Mouse (Mus musculus): ENCODE data around the gene Gpr137. TPM values are rescaled to one million over a fixed set of nuclear protein-coding genes. Genes with fewer than 3 reads are reported as not detected.

Gene Gpr137
- 10.3 and 14.8 TPM in 2 replicates for polyA plus RNA-seq (2015; fragmentation: Nextera tagmentation; extraction: Ambion mirVana)

GRCm38 (mm10) chr19:6942249-6942691 lies at the start of gene Gpr137:
Gpr137 (minus strand) TSS chr19:6942480.

GRCm38 (mm10) chr19:6987061-6987903 lies 45.0 kb upstream of the Gpr137 start, which contains the start of gene Vegfb:
Vegfb (minus strand) TSS chr19:6987651.

GRCm38 (mm10) chr19:6980381-6981093 lies 38.3 kb upstream of the Gpr137 start, which contains the start of gene Fkbp2:
Fkbp2 (minus strand) TSS chr19:6980501.

GRCm38 (mm10) chr19:6975537-6976521 lies 33.5 kb upstream of the Gpr137 start, which contains the start of gene Plcb3:
Plcb3 (minus strand) TSS chr19:6976470.

DNA sequence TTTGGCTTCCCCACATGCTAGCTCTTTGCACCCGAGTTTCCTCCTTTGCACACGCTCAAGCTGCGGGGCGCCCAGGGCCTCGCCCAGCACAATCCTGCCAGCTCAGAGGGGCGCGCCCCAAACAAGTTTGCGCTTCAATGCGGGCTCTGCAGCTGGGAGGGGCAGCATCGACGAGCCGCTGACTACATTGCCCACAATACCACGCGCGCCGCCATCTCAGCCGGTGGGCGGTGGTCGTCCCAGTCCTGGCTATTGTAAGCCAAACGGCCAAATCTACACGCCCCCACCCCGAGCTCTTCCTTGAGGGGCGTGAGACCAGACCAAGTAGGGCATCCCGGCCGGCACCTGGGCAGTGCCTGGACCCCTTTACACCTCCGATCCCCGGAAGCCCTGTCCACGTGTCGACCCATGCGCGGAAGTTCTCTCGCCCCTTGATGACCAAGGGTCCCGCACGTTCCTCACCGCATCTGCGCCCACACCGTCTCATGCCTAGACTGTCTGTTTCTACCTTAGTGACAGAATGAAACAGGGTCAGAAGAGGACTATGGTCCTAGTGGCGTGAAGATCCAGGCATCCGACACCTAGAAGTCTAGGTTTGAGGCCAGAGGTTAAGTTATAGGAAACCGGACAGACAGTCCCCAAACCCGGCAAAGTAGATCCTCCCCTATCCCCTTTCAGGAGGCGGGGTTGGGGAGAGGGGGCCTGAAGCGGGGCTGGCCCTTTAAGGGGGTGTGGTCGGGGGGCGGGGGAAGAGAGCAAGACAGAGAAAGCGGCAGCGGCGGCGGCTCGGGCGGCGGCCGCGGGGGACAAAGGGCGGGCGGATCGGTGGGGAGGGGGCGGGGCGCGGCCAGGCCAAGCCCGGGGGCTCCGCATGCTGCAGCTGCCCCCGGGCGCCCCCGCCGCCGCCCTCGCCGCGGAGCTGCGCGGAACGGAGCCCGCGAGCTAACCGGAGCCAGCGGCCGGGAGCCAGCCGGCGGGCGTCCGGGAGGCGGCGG lies 32.2 kb upstream of the Gpr137 start, which contains the start of gene Ppp1r14b:
Gene Ppp1r14b, plus strand, starts transcription at position 758 of the 995 bp plus-strand sequence.

DNA sequence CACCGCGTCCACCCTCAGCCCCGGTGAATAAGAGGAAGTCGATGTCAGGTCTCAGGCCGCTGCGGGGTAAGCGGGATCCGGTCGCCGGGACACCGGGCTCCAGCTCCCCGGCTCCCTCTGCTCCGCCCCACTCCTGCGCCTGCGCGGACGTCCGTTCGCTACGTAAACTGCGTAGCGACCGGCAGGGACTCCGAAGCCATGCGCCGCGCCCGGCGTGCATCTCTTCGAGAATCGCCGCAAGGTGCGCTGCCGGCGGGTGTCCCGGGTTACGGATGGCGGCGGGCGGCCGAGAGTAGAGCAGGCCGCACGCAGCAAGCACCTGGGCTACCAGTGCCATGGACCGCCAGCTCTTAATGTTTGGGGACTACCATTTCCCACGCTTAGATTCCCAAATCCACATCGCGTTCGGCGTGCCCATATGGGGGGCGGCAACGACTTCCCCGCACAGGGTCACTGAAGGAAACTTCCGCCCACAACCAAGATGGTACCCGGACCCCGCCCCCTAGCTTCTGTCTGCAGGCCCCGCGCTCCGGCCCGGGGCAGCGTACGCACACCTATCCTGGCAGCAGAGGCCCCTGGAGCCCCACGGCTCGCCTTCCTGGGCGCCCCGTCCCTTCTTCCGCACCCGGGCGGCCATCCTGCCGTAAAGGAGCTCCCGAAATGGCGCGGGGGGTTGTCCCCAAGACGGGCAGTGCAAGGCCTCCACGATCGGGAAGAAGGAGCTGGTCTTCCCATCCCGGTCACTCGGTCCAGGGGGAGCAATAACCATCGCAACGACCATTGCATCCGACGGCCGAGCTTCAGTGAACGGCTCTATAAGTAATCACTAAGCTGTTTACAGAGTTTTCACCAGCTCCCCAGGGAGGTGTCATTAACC lies 670 bp downstream of the Gpr137 start, which contains the start of gene Bad:
Gene Bad, plus strand, starts transcription at position 490 of the 877 bp plus-strand sequence.

DNA sequence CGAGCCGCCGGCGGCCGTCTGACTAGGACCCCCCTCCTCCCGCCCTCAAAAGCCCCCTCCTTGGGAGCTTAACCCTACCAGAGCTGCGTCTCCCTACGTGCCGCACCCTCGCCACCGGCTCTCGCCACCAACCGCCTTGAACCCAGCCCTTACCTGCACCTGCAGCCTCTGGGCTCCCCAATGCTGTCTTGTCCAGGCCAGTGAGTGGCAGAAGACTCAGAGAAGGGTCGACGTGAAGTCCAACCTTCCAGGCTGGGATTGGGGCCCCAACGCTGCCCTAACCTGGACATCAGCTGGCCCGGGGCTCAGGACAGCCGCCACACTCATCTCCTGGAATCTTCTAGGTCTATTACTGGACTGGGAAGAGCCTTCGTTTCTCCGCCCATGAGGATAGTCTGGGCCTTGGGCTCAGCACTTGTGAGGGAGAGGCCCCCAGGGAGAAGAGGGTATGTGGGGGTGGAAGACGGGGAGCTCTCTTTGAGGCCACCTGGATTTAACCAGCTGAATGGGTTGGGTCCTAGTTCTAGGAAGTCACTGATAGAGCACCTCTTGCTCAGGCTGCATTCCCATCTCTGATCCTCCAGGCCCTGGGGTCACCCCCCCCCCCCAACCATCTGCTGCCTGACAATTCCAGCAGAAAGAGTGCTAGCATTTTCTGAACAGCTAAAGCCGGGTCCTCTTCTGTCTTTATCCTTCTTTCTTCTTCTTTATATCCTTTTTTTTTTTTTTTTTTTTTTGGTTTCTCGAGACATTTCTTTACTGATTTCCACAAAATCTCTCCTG lies 7.9 kb downstream of the Gpr137 start, which contains the start of gene Kcnk4:
Gene Kcnk4, minus strand, starts transcription at position 321 of the 783 bp plus-strand sequence.

DNA sequence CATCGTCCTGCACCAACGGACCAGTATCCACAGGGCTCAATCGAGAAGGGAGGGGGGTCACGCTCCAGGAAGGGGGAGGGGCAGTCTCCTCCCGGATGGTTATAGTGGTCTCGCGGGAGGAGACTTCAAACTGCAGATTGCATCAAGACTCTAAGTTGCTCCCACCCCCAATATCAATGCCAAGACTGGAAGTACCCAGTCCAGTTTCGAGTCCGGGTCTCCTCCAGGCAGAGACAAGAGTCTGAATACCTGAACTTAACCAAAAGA lies 17.0 kb downstream of the Gpr137 start, which contains the start of gene Catsperz:
Gene Catsperz, minus strand, starts transcription at position 74 of the 267 bp plus-strand sequence.

DNA sequence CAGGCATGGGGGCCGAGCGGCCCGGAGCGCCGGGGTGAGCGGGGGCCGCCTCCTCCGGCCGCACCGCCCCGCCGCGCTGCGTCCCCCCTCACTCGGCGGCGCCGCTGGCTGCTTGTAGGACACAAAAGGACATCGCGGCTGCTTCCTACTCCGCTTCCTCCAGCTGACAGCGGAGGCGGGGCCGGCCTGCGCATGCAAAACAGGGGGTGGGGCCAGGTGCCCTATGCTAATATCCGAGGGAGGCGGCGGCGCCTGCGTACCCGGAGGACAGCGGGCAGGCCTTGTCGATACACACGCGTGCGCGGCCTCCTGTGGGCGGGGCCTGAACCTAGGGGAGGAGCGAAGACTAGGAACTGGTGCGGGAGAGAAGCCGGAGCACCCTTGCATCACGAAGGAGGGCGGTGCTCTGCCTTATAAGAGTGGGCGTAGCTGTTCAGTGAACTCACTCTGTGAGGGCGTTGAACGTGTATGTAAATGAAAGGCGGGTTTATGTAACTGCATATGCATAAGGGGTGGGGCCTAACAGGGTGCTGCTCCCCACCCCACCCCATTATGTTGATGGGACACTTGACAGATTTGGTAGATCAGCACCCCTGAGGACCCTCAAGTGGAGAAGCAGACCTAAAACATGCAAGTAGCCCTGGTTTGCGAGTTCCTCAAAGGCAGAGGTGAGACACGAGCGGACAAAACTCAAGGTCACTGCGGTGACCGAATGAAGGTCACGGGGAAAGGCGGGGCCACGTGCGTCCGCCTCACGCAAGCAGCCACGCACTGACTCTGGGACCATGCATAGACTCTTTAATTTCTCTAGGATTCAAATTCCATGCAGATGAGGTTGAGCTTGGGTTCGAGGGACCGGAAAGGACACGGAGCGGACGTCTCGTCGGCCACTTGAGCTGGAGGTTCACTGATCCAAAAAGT lies 20.4 kb downstream of the Gpr137 start, which contains the start of gene Esrra:
Gene Esrra, minus strand, starts transcription at position 167 of the 921 bp plus-strand sequence.

GRCm38 (mm10) chr19:6909507-6910289 lies 32.6 kb downstream of the Gpr137 start, which contains the start of the genes Trmt112 and Prdx5:
Trmt112 (plus strand) TSS chr19:6909698.
Prdx5 (minus strand) TSS chr19:6910106.

Small RNAs within 50 kb of the gene (microRNA-seq; reads per million reads assigned to microRNA genes)
- gene Mir6990, result 1.5 to 1.6 reads per million in 2 experiments

Other genes starting within 250 kb of the Gpr137 start
- 9.7 and 12.5 TPM in 2 replicates for gene Rps6ka4, start 101.8 kb downstream of the Gpr137 start, polyA plus RNA-seq (2015; fragmentation: Nextera tagmentation; extraction: Ambion mirVana)
- gene Ccdc88b, start 84.3 kb downstream of the Gpr137 start, polyA plus RNA-seq (2015; fragmentation: Nextera tagmentation; extraction: Ambion mirVana), result 0.45 and 0.83 TPM in 2 replicates
- 70.4 and 71.1 TPM in 2 replicates for gene Trmt112, start 32.8 kb downstream of the Gpr137 start, polyA plus RNA-seq (2015; fragmentation: Nextera tagmentation; extraction: Ambion mirVana)
- 261 and 306 TPM in 2 replicates for gene Prdx5, start 32.4 kb downstream of the Gpr137 start, polyA plus RNA-seq (2015; fragmentation: Nextera tagmentation; extraction: Ambion mirVana)
- 23.7 and 29.3 TPM in 2 replicates for gene Esrra, start 20.7 kb downstream of the Gpr137 start, polyA plus RNA-seq (2015; fragmentation: Nextera tagmentation; extraction: Ambion mirVana)
- 0.65 and 1.4 TPM in 2 replicates for gene Catsperz, start 17.1 kb downstream of the Gpr137 start, polyA plus RNA-seq (2015; fragmentation: Nextera tagmentation; extraction: Ambion mirVana)
- gene Kcnk4, start 8.0 kb downstream of the Gpr137 start, polyA plus RNA-seq (2015; fragmentation: Nextera tagmentation; extraction: Ambion mirVana), result 0.33 and 0.69 TPM in 2 replicates
- 48.6 and 62.8 TPM in 2 replicates for gene Bad, start 619 bp downstream of the Gpr137 start, polyA plus RNA-seq (2015; fragmentation: Nextera tagmentation; extraction: Ambion mirVana)
- 280 and 291 TPM in 2 replicates for gene Ppp1r14b, start 32.5 kb upstream of the Gpr137 start, polyA plus RNA-seq (2015; fragmentation: Nextera tagmentation; extraction: Ambion mirVana)
- gene Plcb3, start 34.0 kb upstream of the Gpr137 start, polyA plus RNA-seq (2015; fragmentation: Nextera tagmentation; extraction: Ambion mirVana), result 8.8 and 10.0 TPM in 2 replicates
- 58.1 and 77.3 TPM in 2 replicates for gene Fkbp2, start 38.0 kb upstream of the Gpr137 start, polyA plus RNA-seq (2015; fragmentation: Nextera tagmentation; extraction: Ambion mirVana)
- 63.3 and 74.3 TPM in 2 replicates for gene Vegfb, start 45.2 kb upstream of the Gpr137 start, polyA plus RNA-seq (2015; fragmentation: Nextera tagmentation; extraction: Ambion mirVana)
- gene Dnajc4, start 50.1 kb upstream of the Gpr137 start, polyA plus RNA-seq (2015; fragmentation: Nextera tagmentation; extraction: Ambion mirVana), result 35.8 and 41.0 TPM in 2 replicates
- gene Nudt22, start 53.6 kb upstream of the Gpr137 start, polyA plus RNA-seq (2015; fragmentation: Nextera tagmentation; extraction: Ambion mirVana), result 30.7 and 37.3 TPM in 2 replicates
- gene Trpt1, start 53.7 kb upstream of the Gpr137 start, polyA plus RNA-seq (2015; fragmentation: Nextera tagmentation; extraction: Ambion mirVana), result 20.1 and 20.2 TPM in 2 replicates
- 6.2 and 9.5 TPM in 2 replicates for gene Fermt3, start 77.0 kb upstream of the Gpr137 start, polyA plus RNA-seq (2015; fragmentation: Nextera tagmentation; extraction: Ambion mirVana)
- gene Stip1, start 97.5 kb upstream of the Gpr137 start, polyA plus RNA-seq (2015; fragmentation: Nextera tagmentation; extraction: Ambion mirVana), result 83.4 and 97.1 TPM in 2 replicates
- 223 and 246 TPM in 2 replicates for gene Macrod1, start 114.3 kb upstream of the Gpr137 start, polyA plus RNA-seq (2015; fragmentation: Nextera tagmentation; extraction: Ambion mirVana)
- gene Flrt1, start 163.2 kb upstream of the Gpr137 start, polyA plus RNA-seq (2015; fragmentation: Nextera tagmentation; extraction: Ambion mirVana), result 0.38 and 0.54 TPM in 2 replicates